Mouse (Mus musculus): ENCODE results near the gene Gabarapl1. TPM values are rescaled to one million over a fixed set of nuclear protein-coding genes. Genes with fewer than 3 reads are reported as not detected.
"Not testable (repeated sequence)": the region's sequence is repeated elsewhere in the genome, so short reads cannot be mapped to it uniquely, and the experiment has no call there.

The Gabarapl1 gene
- 47.1 and 59.3 TPM in 2 replicates for polyA plus RNA-seq (2016; fragmentation: Nextera tagmentation; extraction: Ambion mirVana)

GRCm38 (mm10) chr6:129532942-129533860, at the start of gene Gabarapl1:
Gene Gabarapl1, plus strand, starts transcription at chr6:129533160.
- no peaks in the 10 kb centered on the region for H3K27me3 ChIP-seq (ENCODE audit: low read depth, poor library complexity, severe bottlenecking)
- under 1% methylated on average over 55 of the region's 55 CpGs for WGBS
- DNase-seq (ENCODE audit: low spot score), result peak; percentile 76
- peak within 1 kb of the TSS; percentile 73 for H3K4me3 ChIP-seq
- peak within 1 kb of the TSS; percentile 89 for H3K27ac ChIP-seq (replicated peaks)
- peaks cover 25% of the 10 kb centered on the region for H3K4me1 ChIP-seq
- no peaks in the 10 kb centered on the region for H3K9me3 ChIP-seq (replicated peaks)
- H3K36me3 ChIP-seq, result peaks cover 8% of the 10 kb centered on the region

GRCm38 (mm10) chr6:129494924-129495323, 38.0 kb upstream of the Gabarapl1 start:
- no peak for DNase-seq (ENCODE audit: low spot score)
- H3K36me3 ChIP-seq, result no peaks in the 10 kb centered on the region
- no peak overlapping the region for H3K27ac ChIP-seq (replicated peaks)
- 90% methylated on average over 4 of the region's 4 CpGs for WGBS
- H3K4me3 ChIP-seq, result no peak overlapping the region
- no peaks in the 10 kb centered on the region for H3K27me3 ChIP-seq (ENCODE audit: low read depth, poor library complexity, severe bottlenecking)
- H3K4me1 ChIP-seq, result no peaks in the 10 kb centered on the region
- no peaks in the 10 kb centered on the region for H3K9me3 ChIP-seq (replicated peaks)

DNA sequence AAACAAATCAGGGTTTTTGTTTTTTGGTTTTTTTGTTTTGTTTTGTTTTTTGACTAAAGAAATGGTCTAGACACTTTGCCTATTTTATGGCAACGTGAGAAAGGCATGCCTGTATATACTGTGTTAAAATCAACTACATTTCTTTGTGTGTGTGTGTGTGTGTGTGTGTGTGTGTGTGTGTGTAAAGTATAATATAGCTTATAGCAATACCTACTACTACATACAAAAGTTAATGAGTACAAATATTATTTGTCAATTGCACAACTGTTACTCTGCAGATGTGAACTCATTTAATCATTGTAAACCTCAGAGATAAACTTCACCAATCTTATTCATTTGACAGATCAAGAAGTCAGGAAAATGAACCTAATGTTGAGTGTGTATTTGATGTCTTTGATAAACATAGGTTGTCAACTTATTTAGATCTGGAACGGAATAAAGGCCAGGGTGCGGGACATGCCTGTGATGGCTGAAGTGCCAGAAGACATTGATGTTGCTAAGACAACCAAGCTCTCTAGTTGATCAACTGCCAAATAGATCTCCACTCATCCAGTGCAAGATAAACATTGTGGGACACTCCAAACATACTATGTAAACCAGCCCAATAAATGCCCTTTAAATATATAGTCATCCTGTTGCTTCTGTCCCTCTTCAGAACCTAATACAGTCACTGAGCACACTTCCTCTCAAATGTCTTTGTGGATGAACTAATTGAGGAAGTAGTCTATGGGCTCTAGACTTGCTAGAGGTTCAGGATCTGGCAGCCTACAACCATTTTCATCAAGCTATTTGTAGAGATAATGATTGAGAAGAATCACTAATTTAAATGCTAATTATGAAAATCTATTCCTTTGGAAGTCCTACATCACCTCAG, 35.4 kb upstream of the Gabarapl1 start:
- DNase-seq (ENCODE audit: low spot score), result no peak
- Histone ChIP-seq H3K9me3 (replicated peaks) (peaks cover 3% of the 10 kb centered on the region; the same call in 1 of the 2 replicates), H3K36me3 (no peaks in the 10 kb centered on the region), H3K4me3 (no peak overlapping the region), H3K4me1 (no peaks in the 10 kb centered on the region), H3K27me3 (ENCODE audit: low read depth, poor library complexity, severe bottlenecking) (no peaks in the 10 kb centered on the region), H3K27ac (replicated peaks) (no peak overlapping the region)
- WGBS, result 90% methylated on average over 3 of the region's 3 CpGs

DNA sequence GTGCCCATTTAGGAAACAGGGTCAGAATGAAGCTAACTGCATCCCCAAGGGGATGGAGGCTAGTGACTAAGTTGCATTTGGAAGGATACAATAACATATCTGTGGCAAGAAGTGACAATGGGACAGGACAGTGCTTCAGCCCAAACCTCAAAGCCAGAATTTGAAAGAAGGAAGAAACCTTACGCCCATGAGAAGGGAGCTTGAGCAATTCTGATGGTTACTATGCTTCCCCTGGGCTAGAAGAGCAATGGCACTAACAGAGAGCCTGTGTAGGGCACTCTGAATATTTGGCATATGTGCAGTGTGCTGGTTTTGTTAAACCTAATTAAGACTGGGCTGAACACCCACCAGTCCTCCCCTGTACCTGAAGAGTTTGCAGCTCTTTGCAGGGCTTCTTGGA, 33.4 kb upstream of the Gabarapl1 start:
- WGBS, result 87% methylated on average over 1 of the region's 1 CpGs
- not testable (repeated sequence) for H3K36me3 ChIP-seq; DNase-seq (ENCODE audit: low spot score); H3K4me1 ChIP-seq; H3K4me3 ChIP-seq; H3K27me3 ChIP-seq (ENCODE audit: low read depth, poor library complexity, severe bottlenecking); H3K27ac ChIP-seq (replicated peaks)
- peaks cover 14% of the 10 kb centered on the region; the same call in 1 of the 2 replicates for H3K9me3 ChIP-seq (replicated peaks)

DNA sequence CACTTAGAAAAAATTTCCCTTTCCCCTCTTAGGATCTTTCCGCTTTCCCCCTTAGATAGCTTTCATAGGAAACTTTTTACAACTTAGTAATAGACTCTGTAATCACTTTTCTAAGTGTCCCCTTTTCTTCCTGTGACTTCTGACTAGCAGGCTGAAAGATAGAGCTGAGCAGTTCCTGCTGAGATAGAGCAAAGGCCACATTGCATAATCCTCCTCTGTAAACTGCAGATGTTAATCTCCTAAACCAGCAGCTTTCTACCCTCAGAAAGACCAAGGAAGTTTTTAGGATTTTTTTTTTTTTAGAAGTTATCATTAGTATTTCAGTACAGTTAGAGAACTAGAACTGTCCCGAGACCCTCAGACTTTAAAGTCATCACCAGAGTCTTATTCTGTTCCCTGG, 29.5 kb upstream of the Gabarapl1 start:
- Histone ChIP-seq H3K27ac (replicated peaks) (no peak overlapping the region), H3K9me3 (replicated peaks) (peaks cover 18% of the 10 kb centered on the region; the same call in 1 of the 2 replicates), H3K27me3 (ENCODE audit: low read depth, poor library complexity, severe bottlenecking) (no peaks in the 10 kb centered on the region), H3K4me1 (no peaks in the 10 kb centered on the region), H3K4me3 (no peak overlapping the region), H3K36me3 (no peaks in the 10 kb centered on the region)
- 90% methylated on average over 2 of the region's 2 CpGs for WGBS
- no peak for DNase-seq (ENCODE audit: low spot score)

DNA sequence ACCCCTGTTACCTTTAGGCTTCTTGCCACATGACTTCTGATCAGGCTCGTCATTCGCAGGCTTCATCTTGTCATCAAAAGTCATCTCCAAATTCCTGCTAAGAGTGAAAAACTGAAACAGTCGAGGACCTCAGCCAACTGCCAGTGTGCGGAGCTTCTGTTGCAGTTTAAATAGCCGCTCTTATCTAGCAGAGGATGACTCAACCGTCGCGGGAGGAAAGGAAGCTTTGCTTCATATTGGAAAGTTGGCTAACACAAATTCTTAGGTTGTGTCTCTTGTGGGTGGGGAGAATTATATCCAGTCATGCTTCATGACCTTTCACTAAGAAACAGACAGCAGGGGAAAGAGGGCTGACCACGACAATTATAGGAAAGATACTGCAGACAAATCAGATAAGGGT, 25.9 kb upstream of the Gabarapl1 start, which contains the start of gene Olr1:
Gene Olr1, minus strand, starts transcription at position 142 of the 400 bp plus-strand sequence.
- H3K36me3 ChIP-seq, result no peaks in the 10 kb centered on the region
- no peaks in the 10 kb centered on the region for H3K4me1 ChIP-seq
- no peak within 1 kb of the TSS for H3K27ac ChIP-seq (replicated peaks)
- H3K27me3 ChIP-seq (ENCODE audit: low read depth, poor library complexity, severe bottlenecking), result no peaks in the 10 kb centered on the region
- no peak within 1 kb of the TSS for H3K4me3 ChIP-seq
- WGBS, result 89% methylated on average over 9 of the region's 9 CpGs
- no peak for DNase-seq (ENCODE audit: low spot score)
- H3K9me3 ChIP-seq (replicated peaks), result peaks cover 18% of the 10 kb centered on the region; the same call in 1 of the 2 replicates

DNA sequence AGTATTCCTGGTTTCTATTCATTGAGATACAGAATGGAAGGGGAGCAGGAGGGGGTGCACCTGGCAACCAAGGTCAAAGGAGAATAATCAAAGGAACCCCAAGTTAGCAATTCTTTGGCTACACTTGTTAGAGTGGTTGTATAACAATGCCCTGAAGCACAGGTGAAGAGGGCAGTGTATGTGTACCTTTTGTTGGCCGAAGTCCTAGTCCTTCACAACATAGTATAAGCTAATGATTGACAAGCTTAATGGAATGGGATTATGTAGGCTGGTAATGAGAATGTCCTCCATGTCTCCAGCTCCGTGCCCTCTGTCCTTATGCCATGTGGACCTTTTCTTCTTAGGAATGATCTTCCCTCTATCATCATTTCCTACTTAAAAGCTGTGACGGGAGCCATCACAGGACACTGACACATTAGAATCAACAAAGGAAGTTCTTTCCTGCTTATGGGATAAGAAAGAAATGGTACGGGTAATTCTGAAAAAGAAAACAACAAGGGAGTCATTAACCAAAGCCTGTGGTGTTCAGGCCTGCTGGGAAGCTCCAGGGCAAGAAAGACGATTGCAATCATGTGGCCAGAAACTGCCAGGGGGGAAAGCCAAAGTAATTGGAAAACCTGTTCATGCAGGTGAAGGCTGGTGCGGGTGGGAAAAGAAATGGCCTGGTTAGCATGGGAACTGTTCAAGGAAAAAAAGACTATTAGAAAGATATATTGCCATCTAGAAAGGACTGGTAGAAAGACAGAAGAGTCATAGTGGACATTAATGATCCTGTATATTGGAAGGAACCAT, 22.6 kb upstream of the Gabarapl1 start:
- H3K36me3 ChIP-seq, result no peaks in the 10 kb centered on the region
- H3K4me3 ChIP-seq, result no peak overlapping the region
- H3K27me3 ChIP-seq (ENCODE audit: low read depth, poor library complexity, severe bottlenecking), result no peaks in the 10 kb centered on the region
- DNase-seq (ENCODE audit: low spot score), result no peak
- WGBS, result 74% methylated on average over 6 of the region's 6 CpGs
- H3K9me3 ChIP-seq (replicated peaks), result no peaks in the 10 kb centered on the region
- no peaks in the 10 kb centered on the region for H3K4me1 ChIP-seq
- H3K27ac ChIP-seq (replicated peaks), result no peak overlapping the region

- H3K27ac ChIP-seq (replicated peaks), result no peak within 1 kb of the TSS
- H3K9me3 ChIP-seq (replicated peaks), result no peaks in the 10 kb centered on the region
- DNase-seq (ENCODE audit: low spot score), result no peak
- H3K36me3 ChIP-seq, result no peaks in the 10 kb centered on the region
- no peak within 1 kb of the TSS for H3K4me3 ChIP-seq
- no peaks in the 10 kb centered on the region for H3K4me1 ChIP-seq
- 75% methylated on average over 3 of the region's 3 CpGs for WGBS
- H3K27me3 ChIP-seq (ENCODE audit: low read depth, poor library complexity, severe bottlenecking), result no peaks in the 10 kb centered on the region
Observed at GRCm38 (mm10) chr6:129512367-129512766, 20.6 kb upstream of the Gabarapl1 start, which contains the start of gene Tmem52b. Gene Tmem52b, plus strand, starts transcription at chr6:129512555.

GRCm38 (mm10) chr6:129512868-129513267, 20.1 kb upstream of the Gabarapl1 start:
- Histone ChIP-seq H3K4me3 (no peak overlapping the region), H3K27ac (replicated peaks) (no peak overlapping the region), H3K4me1 (no peaks in the 10 kb centered on the region), H3K36me3 (no peaks in the 10 kb centered on the region), H3K27me3 (ENCODE audit: low read depth, poor library complexity, severe bottlenecking) (no peaks in the 10 kb centered on the region), H3K9me3 (replicated peaks) (no peaks in the 10 kb centered on the region)
- 79% methylated on average over 8 of the region's 8 CpGs for WGBS
- DNase-seq (ENCODE audit: low spot score), result no peak

- H3K4me3 ChIP-seq, result no peak overlapping the region
- no peaks in the 10 kb centered on the region for H3K27me3 ChIP-seq (ENCODE audit: low read depth, poor library complexity, severe bottlenecking)
- 95% methylated on average over 1 of the region's 1 CpGs for WGBS
- H3K9me3 ChIP-seq (replicated peaks), result no peaks in the 10 kb centered on the region
- H3K36me3 ChIP-seq, result no peaks in the 10 kb centered on the region
- DNase-seq (ENCODE audit: low spot score), result no peak
- no peaks in the 10 kb centered on the region for H3K4me1 ChIP-seq
- H3K27ac ChIP-seq (replicated peaks), result no peak overlapping the region
Observed at GRCm38 (mm10) chr6:129513409-129513808, 19.6 kb upstream of the Gabarapl1 start.

GRCm38 (mm10) chr6:129514376-129514775, 18.6 kb upstream of the Gabarapl1 start:
- no peaks in the 10 kb centered on the region for H3K9me3 ChIP-seq (replicated peaks)
- no peak for DNase-seq (ENCODE audit: low spot score)
- H3K27ac ChIP-seq (replicated peaks), result no peak overlapping the region
- no peaks in the 10 kb centered on the region for H3K36me3 ChIP-seq
- no peaks in the 10 kb centered on the region for H3K27me3 ChIP-seq (ENCODE audit: low read depth, poor library complexity, severe bottlenecking)
- H3K4me3 ChIP-seq, result no peak overlapping the region
- no peaks in the 10 kb centered on the region for H3K4me1 ChIP-seq
- WGBS, result 83% methylated on average over 2 of the region's 2 CpGs

DNA sequence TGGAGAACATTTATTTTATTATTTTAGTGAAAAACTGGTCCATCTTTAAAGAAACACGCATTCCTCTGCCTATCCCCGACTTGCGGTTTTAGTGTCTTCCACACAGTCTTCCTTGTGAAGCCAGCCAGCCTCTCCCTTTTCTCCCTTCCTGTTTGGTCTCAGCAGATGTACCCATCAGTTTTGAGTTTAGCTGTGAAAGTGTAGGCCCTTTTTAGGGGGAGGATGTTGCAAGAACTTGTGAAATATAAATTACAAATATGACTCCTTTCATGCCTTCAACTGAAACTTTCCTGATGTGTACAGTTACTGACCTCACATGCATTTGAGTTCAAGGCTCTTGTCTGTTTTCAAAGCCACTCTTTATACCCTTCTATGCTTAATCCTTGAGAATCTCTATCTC, 17.9 kb upstream of the Gabarapl1 start:
- Histone ChIP-seq H3K27ac (replicated peaks) (no peak overlapping the region), H3K36me3 (no peaks in the 10 kb centered on the region), H3K4me1 (no peaks in the 10 kb centered on the region), H3K9me3 (replicated peaks) (no peaks in the 10 kb centered on the region), H3K27me3 (ENCODE audit: low read depth, poor library complexity, severe bottlenecking) (no peaks in the 10 kb centered on the region), H3K4me3 (no peak overlapping the region)
- no peak for DNase-seq (ENCODE audit: low spot score)
- 88% methylated on average over 3 of the region's 3 CpGs for WGBS

Data from midbrain, embryonic 10.5 days (tissue).